Mouse (Mus musculus) brain, adult 2 months (tissue): ENCODE measurements around the gene Etv4.

Source experiments
- DNase-seq: peaks from one replicate; pipeline ENCODE4 v3.0.0; 2011; ENCODE audit warnings: low read depth, low spot score

The Etv4 gene

DNA sequence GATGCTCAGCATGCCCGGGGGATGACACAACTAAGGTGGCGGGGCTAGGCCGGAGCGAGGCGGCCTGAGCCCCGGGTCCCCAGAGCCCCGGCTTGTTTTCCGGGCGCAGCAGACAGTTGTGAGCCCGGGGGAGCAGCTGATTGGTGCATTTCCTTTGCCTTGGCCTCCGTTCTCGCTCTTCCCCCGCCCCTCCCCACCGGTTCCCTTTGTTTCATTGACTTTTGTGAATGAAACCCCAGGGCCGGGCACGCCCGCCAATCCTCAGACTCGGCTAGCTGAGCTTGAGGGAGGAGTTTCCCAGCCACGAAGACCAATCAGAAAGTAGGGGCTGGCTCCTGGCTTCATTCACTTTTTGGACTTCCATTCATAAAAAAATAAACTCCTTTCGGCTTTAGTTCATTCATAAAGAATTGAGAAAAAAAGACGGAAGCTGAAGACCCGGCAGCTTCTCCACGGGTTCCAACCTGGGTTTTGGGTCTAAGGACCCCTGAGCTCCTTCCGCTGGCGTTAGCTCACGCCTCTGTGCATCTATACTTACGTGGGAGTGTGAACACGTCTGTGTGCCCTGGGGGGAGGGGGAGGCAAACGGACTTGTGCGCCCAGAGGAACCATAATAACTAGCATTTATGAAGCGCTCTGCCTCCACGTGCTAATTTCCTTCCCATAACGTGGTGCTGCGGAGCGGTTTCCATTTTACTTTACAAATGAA is at the start of gene Etv4:
Gene Etv4 (minus strand): TSS at position 229 of the 709 bp plus-strand sequence.
- peak; percentile 94 for DNase-seq

- peak; percentile 80 for DNase-seq
Observed at GRCm38 (mm10) chr11:101832001-101832400, 46.8 kb upstream of the Etv4 start.

GRCm38 (mm10) chr11:101830616-101831015 is 45.4 kb upstream of the Etv4 start:
- no peak for DNase-seq

DNA sequence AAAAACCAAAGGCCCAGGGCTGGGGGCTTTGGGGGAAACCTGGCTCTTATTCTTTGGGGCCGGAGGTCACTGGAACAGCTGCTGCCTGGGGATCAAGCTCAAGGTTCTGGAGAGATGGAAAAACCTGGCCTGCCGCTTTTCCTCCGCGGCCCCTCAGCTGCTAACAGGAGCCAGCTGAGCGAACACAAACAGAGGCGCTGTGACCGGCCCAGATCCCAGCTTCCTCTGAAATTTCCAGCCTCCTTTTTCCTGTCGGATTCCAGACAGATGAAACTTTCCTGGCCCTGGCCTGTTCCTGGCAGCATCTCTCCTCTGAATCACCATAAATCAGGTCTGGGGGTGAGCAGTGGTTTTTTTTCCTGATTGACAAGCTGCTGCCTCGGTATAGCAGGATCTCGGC is 44.9 kb upstream of the Etv4 start:
- no peak for DNase-seq

GRCm38 (mm10) chr11:101828718-101829117 is 43.5 kb upstream of the Etv4 start:
- no peak for DNase-seq

DNA sequence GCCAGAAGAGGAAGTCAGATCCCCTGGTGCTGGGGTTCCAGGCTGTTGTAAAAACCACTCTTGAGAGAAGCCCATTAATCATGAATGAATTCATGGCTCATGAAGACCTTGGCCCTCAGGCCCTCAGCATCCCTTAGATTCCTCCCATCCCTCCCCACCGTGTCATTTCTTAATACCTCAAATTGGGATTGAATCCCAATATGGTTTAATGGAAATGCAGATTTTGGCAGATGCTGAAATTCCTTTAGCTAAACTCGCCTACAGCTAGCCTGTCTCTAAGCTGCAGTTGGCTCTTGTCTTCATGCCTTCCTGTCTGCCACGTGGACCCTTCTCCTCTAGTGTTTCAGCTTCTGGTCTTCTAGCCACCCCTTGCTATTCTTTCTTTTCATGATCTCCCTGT is 38.0 kb upstream of the Etv4 start:
- no peak for DNase-seq

GRCm38 (mm10) chr11:101820899-101821298 is 35.7 kb upstream of the Etv4 start:
- DNase-seq, result peak; percentile 72

DNA sequence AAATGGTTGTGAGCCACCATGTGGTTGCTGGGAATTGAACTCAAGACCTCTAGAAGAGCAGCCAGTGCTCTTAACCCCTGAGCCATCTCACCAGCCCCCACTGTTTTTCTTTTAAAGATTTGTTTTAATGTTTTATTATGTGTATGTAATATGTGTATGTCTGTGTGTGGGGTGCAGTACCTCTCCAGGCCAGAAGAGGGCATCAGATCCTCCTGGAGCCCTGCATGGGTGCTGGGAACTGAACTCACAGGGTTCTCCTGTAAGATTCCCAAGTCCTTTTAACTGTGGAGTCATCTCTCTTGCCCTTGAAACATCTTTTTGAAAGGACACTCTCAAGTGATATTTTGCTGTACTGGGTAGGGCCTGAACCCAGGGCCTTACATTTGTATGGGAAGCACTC is 34.7 kb upstream of the Etv4 start:
- DNase-seq, result no peak

DNA sequence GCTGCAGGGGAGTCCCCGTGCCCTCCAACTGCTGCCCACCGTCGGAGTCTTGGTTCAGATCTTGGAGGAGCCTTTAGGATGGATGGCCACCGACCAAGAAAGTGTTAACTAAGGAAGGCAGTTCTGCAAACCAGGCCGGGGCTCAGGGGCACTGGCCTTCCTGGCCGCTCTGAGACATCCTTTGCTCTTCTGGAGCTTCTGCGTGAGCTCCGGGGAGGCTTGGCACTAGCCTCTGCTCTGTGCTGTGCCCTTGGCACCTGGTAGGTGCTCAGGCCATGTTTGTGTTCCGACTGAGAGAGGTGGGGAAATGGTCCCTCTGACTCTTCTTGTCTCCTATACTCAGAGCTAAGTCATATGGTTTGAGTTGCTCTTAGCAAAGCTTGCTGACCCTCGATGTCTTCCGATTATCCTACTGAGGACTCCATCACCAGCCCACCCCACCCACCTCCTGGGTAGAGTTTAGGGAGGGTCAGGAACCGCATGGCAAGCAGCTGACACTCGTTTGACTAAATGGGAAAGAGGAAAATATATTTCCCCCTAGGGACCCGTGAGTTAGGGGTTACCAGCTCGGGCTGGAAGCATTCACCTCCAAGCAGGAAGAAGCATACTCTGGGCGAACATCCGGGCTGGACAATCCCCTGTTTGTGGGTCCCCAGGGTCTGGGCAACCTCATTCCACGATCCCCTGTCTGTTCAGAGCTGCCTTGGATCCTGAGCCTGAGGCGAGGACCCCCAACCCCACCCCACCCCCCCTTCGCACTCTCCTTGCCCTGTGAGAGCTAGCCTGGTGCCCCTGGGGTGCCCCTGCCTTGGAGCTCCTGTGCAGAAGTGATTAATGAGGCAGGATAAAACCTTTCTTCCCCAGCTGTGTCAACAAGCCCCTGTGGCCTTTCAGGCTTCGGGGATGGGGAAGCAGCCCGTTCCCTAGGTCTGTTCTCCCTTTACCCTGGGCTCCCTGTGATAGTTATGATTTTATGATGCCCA is 30.2 kb upstream of the Etv4 start:
- no peak for DNase-seq

DNA sequence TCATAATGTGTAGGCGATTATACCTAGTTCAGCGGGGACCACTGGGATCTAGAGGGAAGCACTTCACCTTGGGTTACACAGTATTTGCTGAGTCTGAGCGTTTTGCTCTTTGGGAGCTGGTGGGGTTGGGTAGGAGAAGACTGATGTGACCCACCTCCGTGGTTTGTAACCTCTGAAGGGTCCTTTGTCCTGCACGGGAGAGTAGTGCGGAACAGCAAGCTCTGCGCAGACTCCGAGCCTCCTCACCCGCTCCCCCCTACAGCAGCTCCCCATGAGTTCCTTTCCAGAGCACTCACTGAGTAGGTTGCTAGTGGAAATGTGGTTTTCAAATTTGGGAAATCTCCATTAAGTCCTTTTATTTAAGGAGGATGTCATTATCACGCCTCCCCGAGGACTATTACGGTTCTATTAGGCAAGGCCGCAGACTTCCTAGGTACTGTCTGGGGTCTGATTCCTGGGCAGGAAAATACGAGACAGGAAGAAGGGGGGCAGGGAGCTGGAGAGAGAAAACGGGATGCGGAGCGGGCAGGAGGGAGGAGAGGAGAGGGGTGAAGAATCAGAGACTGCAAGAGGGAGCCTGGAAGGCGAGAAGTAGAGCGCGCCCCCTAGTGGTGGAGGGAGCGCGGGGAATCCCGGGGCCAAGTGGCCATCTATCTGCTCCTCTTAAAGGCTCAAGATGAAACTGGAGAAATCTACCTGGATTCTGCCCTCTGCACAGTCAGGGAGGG is 29.4 kb upstream of the Etv4 start:
- DNase-seq, result peak; percentile 84

- peak; percentile 81 for DNase-seq
Observed at GRCm38 (mm10) chr11:101813259-101813658, 28.1 kb upstream of the Etv4 start.

- DNase-seq, result no peak
Observed at GRCm38 (mm10) chr11:101809060-101809828, 24.1 kb upstream of the Etv4 start.

- peak; percentile 85 for DNase-seq
Observed at GRCm38 (mm10) chr11:101807266-101807665, 22.1 kb upstream of the Etv4 start.

- DNase-seq, result no peak
Observed at GRCm38 (mm10) chr11:101806741-101807140, 21.6 kb upstream of the Etv4 start.

DNA sequence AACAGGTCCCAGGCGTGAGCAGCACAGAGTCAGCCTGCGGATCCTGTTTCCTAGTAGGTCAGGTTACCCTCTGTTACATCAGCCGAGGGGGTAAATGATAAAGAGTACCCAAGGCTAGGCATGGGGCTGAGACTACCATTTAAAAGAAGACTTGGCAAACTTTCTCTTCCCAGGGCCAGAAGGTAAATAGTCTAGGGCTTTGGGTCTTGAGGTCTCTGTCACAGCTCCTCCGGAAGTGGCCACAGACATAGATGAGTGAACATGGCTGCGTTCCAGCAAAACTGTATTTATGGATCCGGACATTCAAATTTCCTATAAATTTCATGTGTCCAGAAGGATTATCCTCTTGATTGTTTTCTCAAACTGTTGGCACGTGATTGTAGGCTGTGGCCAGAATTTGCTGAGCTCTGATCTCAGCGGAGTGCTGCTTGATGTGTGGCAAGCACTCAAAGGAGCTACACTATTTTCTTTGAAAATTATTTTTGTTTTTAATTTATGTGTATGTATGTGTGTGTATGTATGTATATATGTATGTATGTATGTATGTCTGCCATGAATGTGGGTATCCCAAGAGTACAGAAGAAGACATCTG is 20.0 kb upstream of the Etv4 start:
- DNase-seq, result no peak

GRCm38 (mm10) chr11:101801386-101801785 is 16.2 kb upstream of the Etv4 start:
- DNase-seq, result no peak

GRCm38 (mm10) chr11:101798083-101798482 is 12.9 kb upstream of the Etv4 start:
- no peak for DNase-seq

- DNase-seq, result no peak
Observed at GRCm38 (mm10) chr11:101797355-101797754, 12.2 kb upstream of the Etv4 start.

DNA sequence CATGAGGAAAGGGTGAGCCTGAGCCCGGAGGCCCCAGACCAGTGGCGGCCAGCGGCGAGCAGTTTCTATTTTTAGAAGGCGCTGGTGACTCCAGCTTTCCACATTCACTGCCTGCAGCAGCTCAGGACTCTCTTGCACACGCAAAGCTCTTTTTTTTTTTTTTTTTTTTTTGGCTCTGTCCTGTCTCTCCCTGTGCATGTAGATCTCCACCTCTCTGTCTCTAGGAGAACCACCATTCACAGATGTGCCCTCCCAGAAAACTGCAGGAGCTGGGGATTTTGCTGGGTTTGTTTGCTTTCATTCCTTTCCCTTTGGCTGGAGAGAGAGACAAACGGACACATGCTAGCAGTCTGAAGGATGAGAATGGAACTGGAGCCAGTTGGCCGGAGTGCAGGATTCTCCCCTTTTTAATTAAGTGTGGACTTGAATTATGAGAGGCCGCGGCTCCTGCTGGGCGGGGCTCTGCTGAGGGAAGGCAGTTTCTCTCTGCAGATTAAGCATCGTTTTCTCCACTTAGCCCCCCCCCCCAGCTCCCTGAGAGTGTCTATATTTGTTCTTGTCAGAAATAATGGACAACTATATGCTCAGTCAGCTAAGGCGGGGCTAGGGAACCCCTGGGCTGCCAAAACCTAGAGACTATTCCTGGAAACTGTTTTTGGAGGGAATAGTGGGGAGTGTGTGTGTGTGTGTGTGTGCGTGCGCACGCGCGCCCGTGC is 5.8 kb upstream of the Etv4 start:
- DNase-seq, result peak; percentile 24

- DNase-seq, result no peak
Observed at GRCm38 (mm10) chr11:101787432-101787831, 2.3 kb upstream of the Etv4 start.
